Mouse (Mus musculus): ENCODE data around the gene Megf9.

Gene Megf9

GRCm38 (mm10) chr4:70531021-70531420 lies 3.8 kb downstream of the Megf9 start:
- in situ Hi-C loops (cut with MboI; ENCODE audit: unreplicated experiment in 2 of 2): loop anchor here in 1 of 2 experiments (10.0 kb wide), 1 partner anchor 1664 kb away; no protein-coding TSS in a partner anchor

- in situ Hi-C loops (cut with MboI; ENCODE audit: unreplicated experiment in 2 of 2): no loop called here
Measured at GRCm38 (mm10) chr4:70528622-70529021, 6.2 kb downstream of the Megf9 start.

- in situ Hi-C loops (cut with MboI; ENCODE audit: unreplicated experiment in 2 of 2): no loop called here
Measured at GRCm38 (mm10) chr4:70523346-70523745, 11.4 kb downstream of the Megf9 start.

- in situ Hi-C loops (cut with MboI; ENCODE audit: unreplicated experiment in 2 of 2): no loop called here
Measured at GRCm38 (mm10) chr4:70521506-70522292, 13.1 kb downstream of the Megf9 start.

- in situ Hi-C loops (cut with MboI; ENCODE audit: unreplicated experiment in 2 of 2): no loop called here
Measured at GRCm38 (mm10) chr4:70517646-70518045, 17.1 kb downstream of the Megf9 start.

GRCm38 (mm10) chr4:70516289-70516688 lies 18.5 kb downstream of the Megf9 start:
- in situ Hi-C loops (cut with MboI; ENCODE audit: unreplicated experiment in 2 of 2): no loop called here

GRCm38 (mm10) chr4:70515514-70515913 lies 19.3 kb downstream of the Megf9 start:
- in situ Hi-C loops (cut with MboI; ENCODE audit: unreplicated experiment in 2 of 2): no loop called here

GRCm38 (mm10) chr4:70509987-70510386 lies 24.8 kb downstream of the Megf9 start:
- in situ Hi-C loops (cut with MboI; ENCODE audit: unreplicated experiment in 2 of 2): no loop called here

- in situ Hi-C loops (cut with MboI; ENCODE audit: unreplicated experiment in 2 of 2): no loop called here
Measured at GRCm38 (mm10) chr4:70509565-70509964, 25.2 kb downstream of the Megf9 start.

GRCm38 (mm10) chr4:70508207-70508606 lies 26.6 kb downstream of the Megf9 start:
- in situ Hi-C loops (cut with MboI; ENCODE audit: unreplicated experiment in 2 of 2): no loop called here

- in situ Hi-C loops (cut with MboI; ENCODE audit: unreplicated experiment in 2 of 2): no loop called here
Measured at GRCm38 (mm10) chr4:70505951-70506350, 28.8 kb downstream of the Megf9 start.

GRCm38 (mm10) chr4:70503827-70504226 lies 31.0 kb downstream of the Megf9 start:
- in situ Hi-C loops (cut with MboI; ENCODE audit: unreplicated experiment in 2 of 2): no loop called here

GRCm38 (mm10) chr4:70499285-70499684 lies 35.5 kb downstream of the Megf9 start:
- in situ Hi-C loops (cut with MboI; ENCODE audit: unreplicated experiment in 2 of 2): no loop called here

- in situ Hi-C loops (cut with MboI; ENCODE audit: unreplicated experiment in 2 of 2): no loop called here
Measured at GRCm38 (mm10) chr4:70496978-70497377, 37.8 kb downstream of the Megf9 start.

GRCm38 (mm10) chr4:70489792-70490191 lies 45.0 kb downstream of the Megf9 start:
- in situ Hi-C loops (cut with MboI; ENCODE audit: unreplicated experiment in 2 of 2): no loop called here

- in situ Hi-C loops (cut with MboI; ENCODE audit: unreplicated experiment in 2 of 2): no loop called here
Measured at GRCm38 (mm10) chr4:70488415-70488814, 46.4 kb downstream of the Megf9 start.

GRCm38 (mm10) chr4:70484134-70484533 lies 50.7 kb downstream of the Megf9 start:
- in situ Hi-C loops (cut with MboI; ENCODE audit: unreplicated experiment in 2 of 2): no loop called here

GRCm38 (mm10) chr4:70481931-70482330 lies 52.9 kb downstream of the Megf9 start:
- in situ Hi-C loops (cut with MboI; ENCODE audit: unreplicated experiment in 2 of 2): no loop called here

GRCm38 (mm10) chr4:70471398-70471797 lies 63.4 kb downstream of the Megf9 start:
- in situ Hi-C loops (cut with MboI; ENCODE audit: unreplicated experiment in 2 of 2): no loop called here

GRCm38 (mm10) chr4:70465921-70466689 lies 68.7 kb downstream of the Megf9 start:
- in situ Hi-C loops (cut with MboI; ENCODE audit: unreplicated experiment in 2 of 2): no loop called here

GRCm38 (mm10) chr4:70463302-70463701 lies 71.5 kb downstream of the Megf9 start:
- in situ Hi-C loops (cut with MboI; ENCODE audit: unreplicated experiment in 2 of 2): no loop called here

GRCm38 (mm10) chr4:70461416-70461815 lies 73.4 kb downstream of the Megf9 start:
- in situ Hi-C loops (cut with MboI; ENCODE audit: unreplicated experiment in 2 of 2): no loop called here
